Mouse (Mus musculus) intestine, embryonic 16.5 days (tissue): ENCODE measurements around the gene Fat2. TPM values are rescaled to one million over a fixed set of nuclear protein-coding genes. Genes with fewer than 3 reads are reported as not detected.
A peak's percentile ranks its signal among the peaks of the same experiment; 100 is the strongest.

Experiments used
- ATAC-seq: fragments of 200-750 bp; cut with Nextera tagmentation; 2 replicates; pipeline ENCODE4 v1.8.0; 2017; ENCODE audit warnings: moderate TSS enrichment, moderate library complexity
- H3K27ac ChIP-seq: fragments of 300-500 bp; sonication (generic); 2 replicates; pipeline ENCODE4 v1.5.1; 2014; ENCODE audit warnings: mild to moderate bottlenecking, low read length
- H3K27me3 ChIP-seq: fragments of 300-500 bp; sonication (generic); replicated peaks from 2 replicates; pipeline ENCODE4 v1.6.1; 2014; ENCODE audit warnings: low read length, control low read depth, mixed read lengths; ENCODE audit not compliant: control insufficient read depth, insufficient read depth
- H3K36me3 ChIP-seq: fragments of 300-500 bp; sonication (generic); 2 replicates; pipeline ENCODE4 v1.6.1; 2014; ENCODE audit warnings: low read length, control low read depth; ENCODE audit not compliant: control insufficient read depth, insufficient read depth
- H3K4me1 ChIP-seq: fragments of 300-500 bp; sonication (generic); 2 replicates; pipeline ENCODE4 v1.6.1; 2014; ENCODE audit warnings: low read length, control low read depth, mixed read lengths; ENCODE audit not compliant: control insufficient read depth, insufficient read depth
- H3K4me2 ChIP-seq: fragments of 300-500 bp; sonication (generic); 2 replicates; pipeline ENCODE4 v1.6.1; 2014; ENCODE audit warnings: low read depth, low read length, control low read depth
- H3K4me3 ChIP-seq: fragments of 300-500 bp; sonication (generic); 2 replicates; pipeline ENCODE4 v1.5.1; 2014; ENCODE audit warnings: mild to moderate bottlenecking, low read length
- H3K9ac ChIP-seq: fragments of 300-500 bp; sonication (generic); 2 replicates; pipeline ENCODE4 v1.6.1; 2014; ENCODE audit warnings: low read depth, low read length
- H3K9me3 ChIP-seq: fragments of 300-500 bp; sonication (generic); 2 replicates; pipeline ENCODE4 v1.6.1; 2016; ENCODE audit warnings: low read length, control low read depth; ENCODE audit not compliant: control insufficient read depth
- WGBS: fragments of 180-500 bp; shearing (Covaris S2); extraction: QIAGEN DNeasy Blood & Tissue Kit; methylation state at CpG from one replicate; pipeline ENCODE4 v1.1.7; 2014; 5-methylcytosine and 5-hydroxymethylcytosine counted together
- polyA plus RNA-seq: library from polyadenylated mRNA; unstranded; fragments of >200 nt; fragmentation: Nextera tagmentation; extraction: Ambion mirVana; gene quantifications from 2 replicates; pipeline ENCODE4 v1.2.1, GENCODE M21; 2015

The Fat2 gene
- polyA plus RNA-seq: 0.04 and 0.05 TPM in 2 replicates

- Histone ChIP-seq H3K9ac (no peak within 1 kb of the TSS), H3K9me3 (no peaks in the 10 kb centered on the region), H3K36me3 (no peaks in the 10 kb centered on the region), H3K27ac (no peak within 1 kb of the TSS), H3K4me2 (no peak within 1 kb of the TSS), H3K27me3 (no peaks in the 10 kb centered on the region), H3K4me3 (no peak within 1 kb of the TSS), H3K4me1 (no peaks in the 10 kb centered on the region)
- WGBS: 47% methylated on average over 13 of the region's 13 CpGs
- no peak for ATAC-seq
These were observed at the start of gene Fat2 for GRCm38 (mm10) chr11:55336101-55336891. Gene Fat2, minus strand, starts transcription at chr11:55336564.

GRCm38 (mm10) chr11:55383463-55384045, 47.2 kb upstream of the Fat2 start:
- Histone ChIP-seq H3K4me1 (no peaks in the 10 kb centered on the region), H3K9me3 (no peaks in the 10 kb centered on the region), H3K27me3 (no peaks in the 10 kb centered on the region), H3K9ac (0 out of 2 replicates have a peak overlapping the region, but pooled peaks have one; percentile 6), H3K4me3 (no peak overlapping the region), H3K36me3 (no peaks in the 10 kb centered on the region), H3K27ac (no peak overlapping the region), H3K4me2 (no peak overlapping the region)
- ATAC-seq: no peak
- WGBS: 33% methylated on average over 6 of the region's 6 CpGs

DNA sequence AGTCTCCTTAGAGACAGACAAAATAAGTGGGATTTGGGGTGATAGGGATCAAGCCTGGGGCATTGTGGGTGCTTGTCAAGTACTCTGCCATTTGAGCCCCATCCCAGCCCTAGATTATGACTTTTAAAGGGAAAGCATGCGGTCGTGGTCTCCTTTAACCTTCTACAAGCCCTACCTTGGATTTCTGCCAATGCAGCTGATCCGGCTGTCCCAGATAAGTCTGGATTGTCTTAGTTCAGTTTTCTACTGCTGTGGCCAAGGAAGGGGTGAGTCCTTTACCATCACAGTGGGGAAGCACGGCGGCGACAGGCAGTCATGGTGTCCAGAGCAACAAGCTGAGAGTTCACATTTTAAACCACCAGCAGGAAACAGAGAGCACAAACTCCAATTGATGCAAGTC, 44.5 kb upstream of the Fat2 start:
- no peaks in the 10 kb centered on the region for H3K27me3 ChIP-seq
- no peaks in the 10 kb centered on the region for H3K9me3 ChIP-seq
- no peaks in the 10 kb centered on the region for H3K36me3 ChIP-seq
- H3K9ac ChIP-seq: no peak overlapping the region
- H3K4me2 ChIP-seq: no peak overlapping the region
- no peak overlapping the region for H3K27ac ChIP-seq
- ATAC-seq: no peak
- WGBS: 45% methylated on average over 6 of the region's 6 CpGs
- H3K4me3 ChIP-seq: no peak overlapping the region
- H3K4me1 ChIP-seq: no peaks in the 10 kb centered on the region

DNA sequence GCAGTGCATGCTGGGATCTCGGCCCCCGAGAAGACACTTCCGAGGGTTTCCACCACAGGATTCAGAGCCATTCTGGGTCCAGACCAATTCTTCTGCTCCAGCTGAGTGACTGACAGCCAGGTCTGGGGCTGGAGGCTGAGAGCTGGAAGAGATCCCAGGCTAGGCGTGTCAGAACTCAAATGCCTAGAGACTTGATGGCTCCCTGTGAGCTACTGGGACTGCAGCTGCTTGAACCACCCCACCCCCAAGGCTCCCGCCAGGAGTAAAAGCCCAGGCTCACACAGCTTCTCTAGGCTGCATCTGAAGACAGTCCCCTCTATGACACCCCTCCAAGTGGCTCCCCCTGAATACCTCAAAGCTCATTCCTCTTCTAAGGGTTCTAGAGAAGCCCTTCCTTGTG, 42.0 kb upstream of the Fat2 start:
- no peak overlapping the region for H3K27ac ChIP-seq
- peak; percentile 74 for ATAC-seq
- no peaks in the 10 kb centered on the region for H3K4me1 ChIP-seq
- H3K4me2 ChIP-seq: no peak overlapping the region
- WGBS: 50% methylated on average over 5 of the region's 5 CpGs
- H3K4me3 ChIP-seq: no peak overlapping the region
- H3K9me3 ChIP-seq: no peaks in the 10 kb centered on the region
- H3K36me3 ChIP-seq: no peaks in the 10 kb centered on the region
- no peaks in the 10 kb centered on the region for H3K27me3 ChIP-seq
- peak overlapping the region; percentile 24; the same call in 1 of the 2 replicates for H3K9ac ChIP-seq

DNA sequence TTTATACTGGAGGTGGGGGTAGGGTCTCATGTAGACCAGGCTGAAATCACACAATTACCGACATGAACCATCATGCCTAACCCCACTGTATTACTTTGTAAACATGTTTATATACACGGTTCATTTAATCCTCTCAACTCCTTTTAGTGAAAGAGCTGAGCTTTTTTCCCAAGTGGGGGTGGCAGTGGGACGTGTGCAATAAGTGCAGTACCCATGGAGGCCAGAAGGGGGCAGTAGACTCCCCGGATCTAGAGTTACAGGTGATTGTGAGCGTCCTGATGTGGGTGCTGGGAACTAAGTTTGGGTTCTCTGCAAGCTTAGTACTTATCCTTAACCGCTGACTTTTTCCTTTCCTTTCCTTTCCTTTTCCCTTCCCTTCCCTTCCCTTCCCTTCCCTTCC, 37.5 kb upstream of the Fat2 start:
- no peak overlapping the region for H3K4me3 ChIP-seq
- H3K36me3 ChIP-seq: no peaks in the 10 kb centered on the region
- ATAC-seq: no peak
- 50% methylated on average over 6 of the region's 6 CpGs for WGBS
- H3K9ac ChIP-seq: no peak overlapping the region
- H3K9me3 ChIP-seq: no peaks in the 10 kb centered on the region
- no peaks in the 10 kb centered on the region for H3K27me3 ChIP-seq
- no peak overlapping the region for H3K27ac ChIP-seq
- no peak overlapping the region for H3K4me2 ChIP-seq
- H3K4me1 ChIP-seq: no peaks in the 10 kb centered on the region

DNA sequence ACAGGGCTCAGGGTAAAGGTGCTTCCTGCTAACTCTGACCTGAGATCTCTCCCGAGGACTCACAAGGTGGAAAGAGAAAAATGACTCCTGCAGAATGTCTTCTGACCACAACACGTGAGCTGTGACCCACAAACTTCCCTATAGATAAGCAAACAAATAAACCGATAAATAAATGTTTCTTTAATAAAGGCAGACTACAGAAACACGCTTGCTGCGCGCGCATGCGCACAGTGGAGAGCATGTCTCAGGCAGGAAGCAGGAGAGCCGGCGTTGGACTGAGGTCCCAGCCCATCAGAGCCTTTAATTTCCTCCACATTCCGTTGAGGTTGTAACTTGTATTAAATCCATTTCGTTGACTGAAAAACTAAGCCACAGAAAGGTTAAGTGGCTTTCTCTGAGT, 37.0 kb upstream of the Fat2 start:
- H3K9me3 ChIP-seq: no peaks in the 10 kb centered on the region
- no peaks in the 10 kb centered on the region for H3K36me3 ChIP-seq
- no peak overlapping the region for H3K4me3 ChIP-seq
- H3K4me1 ChIP-seq: no peaks in the 10 kb centered on the region
- H3K27me3 ChIP-seq: no peaks in the 10 kb centered on the region
- no peak for ATAC-seq
- H3K4me2 ChIP-seq: no peak overlapping the region
- WGBS: 83% methylated on average over 12 of the region's 12 CpGs
- H3K9ac ChIP-seq: no peak overlapping the region
- H3K27ac ChIP-seq: no peak overlapping the region

- no peak overlapping the region for H3K9ac ChIP-seq
These were observed 35.6 kb upstream of the Fat2 start for GRCm38 (mm10) chr11:55372001-55372400.

DNA sequence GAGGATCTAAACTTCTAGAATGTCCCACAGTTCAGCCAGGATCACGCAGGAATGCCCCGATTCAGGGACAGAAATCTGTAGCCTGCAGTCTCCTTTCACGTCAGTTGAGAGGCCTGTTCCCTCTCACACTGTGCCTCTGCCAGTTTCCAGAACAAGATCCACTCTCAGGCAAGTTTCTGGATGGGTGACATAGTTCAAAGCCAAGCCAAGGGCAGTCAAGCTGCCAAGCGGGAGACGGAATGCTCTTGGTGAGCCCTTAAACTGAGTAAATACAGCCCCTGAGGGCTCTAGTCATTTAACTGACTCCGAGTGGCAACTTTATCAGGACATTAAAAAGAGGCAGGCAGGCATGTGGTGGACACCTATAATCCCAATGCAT, 32.7 kb upstream of the Fat2 start:
- Histone ChIP-seq H3K36me3 (no peaks in the 10 kb centered on the region), H3K27me3 (no peaks in the 10 kb centered on the region), H3K9ac (no peak overlapping the region), H3K4me3 (no peak overlapping the region), H3K4me1 (no peaks in the 10 kb centered on the region), H3K9me3 (no peaks in the 10 kb centered on the region), H3K27ac (no peak overlapping the region), H3K4me2 (no peak overlapping the region)
- 51% methylated on average over 6 of the region's 6 CpGs for WGBS
- ATAC-seq: no peak

More at GRCm38 (mm10) chr11:55372001-55372400, 35.6 kb upstream of the Fat2 start:
- no peaks in the 10 kb centered on the region for H3K36me3 ChIP-seq
- WGBS: 62% methylated on average over 6 of the region's 6 CpGs
- no peak overlapping the region for H3K27ac ChIP-seq
- no peaks in the 10 kb centered on the region for H3K4me1 ChIP-seq
- ATAC-seq: no peak
- no peak overlapping the region for H3K4me3 ChIP-seq
- H3K9me3 ChIP-seq: no peaks in the 10 kb centered on the region
- no peaks in the 10 kb centered on the region for H3K27me3 ChIP-seq
- H3K4me2 ChIP-seq: no peak overlapping the region

- no peak overlapping the region for H3K4me2 ChIP-seq
- H3K36me3 ChIP-seq: no peaks in the 10 kb centered on the region
- H3K9me3 ChIP-seq: no peaks in the 10 kb centered on the region
- no peak for ATAC-seq
- H3K9ac ChIP-seq: no peak overlapping the region
- no peaks in the 10 kb centered on the region for H3K27me3 ChIP-seq
- 62% methylated on average over 4 of the region's 4 CpGs for WGBS
- H3K4me3 ChIP-seq: no peak overlapping the region
- no peaks in the 10 kb centered on the region for H3K4me1 ChIP-seq
- H3K27ac ChIP-seq: no peak overlapping the region
These were observed 32.2 kb upstream of the Fat2 start for GRCm38 (mm10) chr11:55368388-55369092.
